Mouse (Mus musculus) heart, embryonic 13.5 days (tissue): ENCODE data around the gene Vdac2. TPM values are rescaled to one million over a fixed set of nuclear protein-coding genes. Genes with fewer than 3 reads are reported as not detected.
A peak's percentile ranks its signal among the peaks of the same experiment; 100 is the strongest.

Source experiments
- ATAC-seq: fragments of 200-750 bp; cut with Nextera tagmentation; 2 replicates; pipeline ENCODE4 v1.8.0; 2017; ENCODE audit warnings: moderate TSS enrichment; ENCODE audit not compliant: insufficient number of reproducible peaks, low FRiP score, low TSS enrichment; ENCODE audit errors: extremely low read depth
- H3K27ac ChIP-seq: fragments of 300-500 bp; sonication (generic); replicated peaks from 2 replicates; pipeline ENCODE4 v1.5.1; 2015; ENCODE audit warnings: moderate library complexity, mild to moderate bottlenecking, inconsistent platforms
- H3K27me3 ChIP-seq: fragments of 300-500 bp; sonication (generic); replicated peaks from 2 replicates; pipeline ENCODE4 v1.6.1; 2015; ENCODE audit warnings: mild to moderate bottlenecking, inconsistent platforms
- H3K36me3 ChIP-seq: fragments of 300-500 bp; sonication (generic); 2 replicates; pipeline ENCODE4 v1.6.1; 2015; ENCODE audit warnings: mild to moderate bottlenecking, inconsistent platforms
- H3K4me1 ChIP-seq: fragments of 300-500 bp; sonication (generic); 2 replicates; pipeline ENCODE4 v1.6.1; 2015; ENCODE audit warnings: inconsistent platforms
- H3K4me2 ChIP-seq: fragments of 300-500 bp; sonication (generic); 2 replicates; pipeline ENCODE4 v1.6.1; 2015; ENCODE audit warnings: inconsistent platforms, mild to moderate bottlenecking, moderate library complexity
- H3K4me3 ChIP-seq: fragments of 300-500 bp; sonication (generic); 2 replicates; pipeline ENCODE4 v1.5.1; 2015; ENCODE audit warnings: moderate library complexity, mild to moderate bottlenecking, inconsistent platforms
- H3K9ac ChIP-seq: fragments of 300-500 bp; sonication (generic); 2 replicates; pipeline ENCODE4 v1.6.1; 2015; ENCODE audit warnings: inconsistent platforms, mild to moderate bottlenecking, moderate library complexity
- H3K9me3 ChIP-seq: fragments of 300-500 bp; sonication (generic); 2 replicates; pipeline ENCODE4 v1.6.1; 2016; ENCODE audit warnings: inconsistent platforms
- WGBS: fragments of 180-500 bp; shearing (Covaris S2); methylation state at CpG from one replicate; pipeline ENCODE4 v1.1.7; 2015; ENCODE audit warnings: mixed read lengths; 5-methylcytosine and 5-hydroxymethylcytosine counted together
- polyA plus RNA-seq: library from polyadenylated mRNA; unstranded; fragments of >200 nt; fragmentation: Nextera tagmentation; extraction: Ambion mirVana; gene quantifications from 2 replicates; pipeline ENCODE4 v1.2.1, GENCODE M21; 2015

Vdac2 gene
- polyA plus RNA-seq, 1 experiment from 2014 or later = 414 TPM

GRCm38 (mm10) chr14:21856886-21857285 is 31.8 kb downstream of the Vdac2 start:
- H3K9me3 ChIP-seq = no peaks in the 10 kb centered on the region
- no peak for ATAC-seq
- H3K4me2 ChIP-seq = no peak overlapping the region
- peaks cover 30% of the 10 kb centered on the region for H3K4me1 ChIP-seq
- WGBS = 80% methylated on average over 14 of the region's 14 CpGs
- H3K27me3 ChIP-seq = no peaks in the 10 kb centered on the region
- no peaks in the 10 kb centered on the region for H3K36me3 ChIP-seq
- H3K4me3 ChIP-seq = no peak overlapping the region
- H3K27ac ChIP-seq = no peak overlapping the region
- H3K9ac ChIP-seq = no peak overlapping the region

GRCm38 (mm10) chr14:21866291-21866690 is 41.3 kb downstream of the Vdac2 start:
- no peak for ATAC-seq
- Histone ChIP-seq H3K9ac (no peak overlapping the region), H3K4me1 (no peaks in the 10 kb centered on the region), H3K4me3 (no peak overlapping the region), H3K27me3 (no peaks in the 10 kb centered on the region), H3K4me2 (no peak overlapping the region), H3K9me3 (no peaks in the 10 kb centered on the region), H3K36me3 (no peaks in the 10 kb centered on the region), H3K27ac (no peak overlapping the region)
- 46% methylated on average over 7 of the region's 7 CpGs for WGBS

GRCm38 (mm10) chr14:21866816-21867215 is 41.8 kb downstream of the Vdac2 start:
- Histone ChIP-seq H3K4me3 (no peak overlapping the region), H3K9ac (no peak overlapping the region), H3K4me2 (no peak overlapping the region), H3K36me3 (no peaks in the 10 kb centered on the region), H3K4me1 (no peaks in the 10 kb centered on the region), H3K9me3 (no peaks in the 10 kb centered on the region), H3K27ac (no peak overlapping the region), H3K27me3 (no peaks in the 10 kb centered on the region)
- no peak for ATAC-seq
- WGBS = 75% methylated on average over 7 of the region's 7 CpGs

- Histone ChIP-seq H3K36me3 (no peaks in the 10 kb centered on the region), H3K9ac (no peak overlapping the region), H3K9me3 (no peaks in the 10 kb centered on the region), H3K27me3 (no peaks in the 10 kb centered on the region), H3K4me3 (no peak overlapping the region), H3K4me2 (no peak overlapping the region), H3K27ac (no peak overlapping the region), H3K4me1 (peaks cover 13% of the 10 kb centered on the region)
- 67% methylated on average over 2 of the region's 2 CpGs for WGBS
- ATAC-seq = no peak
Measured at GRCm38 (mm10) chr14:21890430-21890829, 65.4 kb downstream of the Vdac2 start.

- H3K9me3 ChIP-seq = no peaks in the 10 kb centered on the region
- peak overlapping the region; percentile 57 for H3K4me2 ChIP-seq
- H3K27me3 ChIP-seq = no peaks in the 10 kb centered on the region
- peaks cover 13% of the 10 kb centered on the region for H3K4me1 ChIP-seq
- peak overlapping the region; percentile 60 for H3K9ac ChIP-seq
- H3K27ac ChIP-seq = peak overlapping the region; percentile 53
- no peak; the same call in 1 of the 2 replicates for ATAC-seq
- 23% methylated on average over 15 of the region's 15 CpGs for WGBS
- H3K4me3 ChIP-seq = peak overlapping the region; percentile 22; the same call in 1 of the 2 replicates
- H3K36me3 ChIP-seq = no peaks in the 10 kb centered on the region
Measured at GRCm38 (mm10) chr14:21891581-21892340, 66.7 kb downstream of the Vdac2 start.

- Histone ChIP-seq H3K4me3 (no peak overlapping the region), H3K9ac (no peak overlapping the region), H3K4me1 (peaks cover 13% of the 10 kb centered on the region), H3K4me2 (peak overlapping the region; percentile 57), H3K9me3 (no peaks in the 10 kb centered on the region), H3K36me3 (no peaks in the 10 kb centered on the region), H3K27me3 (no peaks in the 10 kb centered on the region), H3K27ac (peak overlapping the region; percentile 53; the same call in 1 of the 2 replicates)
- 75% methylated on average over 6 of the region's 6 CpGs for WGBS
- no peak for ATAC-seq
Measured at GRCm38 (mm10) chr14:21892341-21892659, 67.3 kb downstream of the Vdac2 start.

Other genes with a start within 250 kb of the Vdac2 start
- gene Dupd1, start 110.7 kb upstream of the Vdac2 start, polyA plus RNA-seq = 0.36 TPM in 1 of 2 replicates, not detected in the other
- 8.2 and 9.2 TPM in 2 replicates for gene Samd8, start 74.7 kb upstream of the Vdac2 start, polyA plus RNA-seq
- not detected in 2 replicates for gene Dusp13, start 74.1 kb upstream of the Vdac2 start, polyA plus RNA-seq
- 36.7 and 44.7 TPM in 2 replicates for gene Comtd1, start 23.7 kb downstream of the Vdac2 start, polyA plus RNA-seq
- gene Zfp503, start 164.4 kb downstream of the Vdac2 start, polyA plus RNA-seq = 3.3 and 4.2 TPM in 2 replicates
- gene Lrmda, start 194.5 kb downstream of the Vdac2 start, polyA plus RNA-seq = 0.43 and 0.60 TPM in 2 replicates